8 mouse cellular contexts compared by ENCODE assay signal in the genomic region with DNA sequence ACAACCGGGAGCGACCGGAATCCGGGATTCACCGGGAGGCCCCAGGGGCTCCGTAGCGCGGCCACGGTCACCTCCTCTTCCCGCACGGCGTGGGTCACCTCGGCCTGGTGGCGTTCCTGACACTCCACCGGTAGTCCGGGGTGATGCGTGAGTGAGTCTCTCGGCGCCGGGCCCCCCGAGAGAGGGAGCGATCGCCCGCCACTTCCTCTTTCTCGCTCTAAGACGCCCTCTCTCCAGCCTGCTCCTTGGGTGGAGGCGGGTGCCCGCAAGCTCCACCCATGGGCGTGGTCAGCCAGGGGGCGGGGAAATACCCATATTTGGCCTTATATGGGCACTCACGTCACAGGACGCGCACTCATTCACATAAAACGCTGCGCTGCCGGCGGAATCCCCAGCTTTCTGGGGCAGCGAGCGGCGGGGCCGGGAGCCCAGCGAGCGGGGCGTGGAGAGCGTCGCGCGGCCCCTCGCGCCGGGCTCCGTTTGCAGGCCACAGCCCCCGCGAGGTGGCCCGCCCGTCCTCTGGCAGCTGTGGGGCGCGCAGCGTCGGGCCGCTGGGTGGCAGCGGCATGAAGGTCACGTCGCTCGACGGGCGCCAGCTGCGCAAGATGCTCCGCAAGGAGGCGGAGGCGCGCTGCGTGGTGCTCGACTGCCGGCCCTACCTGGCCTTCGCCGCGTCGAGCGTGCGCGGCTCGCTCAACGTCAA. TPM values are rescaled to one million over a fixed set of nuclear protein-coding genes. Genes with fewer than 3 reads are reported as not detected.
A peak's percentile ranks its signal among the peaks of the same experiment; 100 is the strongest.
DNase-seq lines count a peak whose midpoint lies in the region; ATAC-seq lines count a peak whose summit lies in the region.

A gene (plus strand): TSS at position 358 of the 703 bp plus-strand sequence.

- H3K27me3 ChIP-seq in hindbrain, embryonic 13.5 days, result peaks cover 47% of the 10 kb centered on the region

- peaks cover 26% of the 10 kb centered on the region for H3K4me1 ChIP-seq in hindbrain, embryonic 13.5 days (replicated peaks)

- under 1% methylated on average over 74 of the region's 84 CpGs for WGBS in hindbrain, embryonic 13.5 days

- peak; percentile 100 for DNase-seq in NIH3T3 (ENCODE audit: low read depth)
- DNase-seq in cerebellum, postnatal 10 days, result peak; percentile 99 to 100
- DNase-seq in frontal cortex, postnatal 14 days (ENCODE audit: low spot score in 2 of 2), result peak; percentile 94 to 95
- DNase-seq in layer of hippocampus, postnatal 25 days (ENCODE audit: extremely low spot score in 1 of 2, low spot score in 1 of 2), result peak; percentile 88
- peak; percentile 97 for DNase-seq in lung, postnatal 25 days (ENCODE audit: low spot score)
- DNase-seq in retina, embryonic 14.5 days (ENCODE audit: low spot score), result peak; percentile 99
- peak; percentile 100 for DNase-seq in thymus, postnatal 4 days

- peak; percentile 93 for ATAC-seq in hindbrain, embryonic 13.5 days (ENCODE audit: low FRiP score)

- H3K4me2 ChIP-seq in hindbrain, embryonic 13.5 days, result peak within 1 kb of the TSS; percentile 82

- H3K9me3 ChIP-seq in hindbrain, embryonic 13.5 days, result no peaks in the 10 kb centered on the region

- H3K36me3 ChIP-seq in hindbrain, embryonic 13.5 days, result no peaks in the 10 kb centered on the region

- peak within 1 kb of the TSS; percentile 58 for H3K4me3 ChIP-seq in hindbrain, embryonic 13.5 days

- H3K9ac ChIP-seq in hindbrain, embryonic 13.5 days, result peak within 1 kb of the TSS; percentile 73

- peak within 1 kb of the TSS; percentile 60; the same call in 1 of the 2 replicates for H3K27ac ChIP-seq in hindbrain, embryonic 13.5 days

RNA-seq across cellular contexts. Expression of the gene that starts here (rescaled TPM):
- 1.6 and 2.3 TPM in 2 replicates for polyA plus RNA-seq in hindbrain, embryonic 13.5 days (2015; fragmentation: Nextera tagmentation; extraction: Ambion mirVana)
- total RNA-seq in layer of hippocampus, postnatal 25 days (2021), result 10 to 100 TPM; 19.6 to 23.9 TPM

Comparison
In these comparisons a context has a peak if more than half of its experiments do, and no peak if none do; other contexts are left out.
1. Peak in every context shown above with its lines: DNase-seq, ATAC-seq, H3K4me3 ChIP-seq and H3K27ac ChIP-seq.